Mouse (Mus musculus) bone marrow macrophage, adult 2 months (primary cell): Measurements from ENCODE around the gene Zfp2.

Experiments used
- CTCF ChIP-seq: IDR thresholded peaks from 2 replicates; pipeline ENCODE4 v1.5.1; 2012; ENCODE audit warnings: low read depth, mild to moderate bottlenecking, low read length, moderate library complexity
- POLR2A ChIP-seq: IDR thresholded peaks from 2 replicates; pipeline ENCODE4 v1.6.1; 2012; ENCODE audit warnings: mild to moderate bottlenecking, low read depth, low read length, borderline replicate concordance

DNA sequence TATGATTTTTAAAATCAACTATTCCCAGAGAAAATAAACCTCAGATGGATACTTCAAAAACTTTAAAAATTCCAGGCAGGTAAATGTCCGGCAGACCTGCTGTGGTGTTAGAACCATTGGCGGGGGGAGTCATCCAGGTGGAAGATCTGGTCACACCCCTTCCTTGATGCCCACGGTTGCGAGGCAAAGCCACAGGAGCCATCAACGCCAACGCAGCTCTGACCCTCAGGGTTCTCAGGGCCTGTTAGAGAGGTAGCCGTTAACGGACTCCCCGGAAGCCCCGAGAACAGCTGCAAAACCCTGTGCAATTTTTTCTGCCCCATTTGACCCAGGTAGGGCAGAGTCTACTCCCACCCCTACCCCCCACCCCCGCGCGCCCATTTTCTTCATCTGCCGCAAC, 27.5 kb upstream of the Zfp2 start, which contains the start of gene 4933414I15Rik:
- no peak for TF ChIP-seq POLR2A
- no peak for TF ChIP-seq CTCF
